ENCODE assay signal across 8 mouse cellular contexts in genomic region chr1:133863257-133863997, GRCm38 (mm10). TPM values are rescaled to one million over a fixed set of nuclear protein-coding genes. Genes with fewer than 3 reads are reported as not detected.
A peak's percentile ranks its signal among the peaks of the same experiment; 100 is the strongest.
DNase-seq lines count a peak whose midpoint lies in the region; ATAC-seq and TF ChIP-seq lines count a peak whose summit lies in the region.

No protein-coding gene starts in this region.

- no peak for TF ChIP-seq CTCF in gastrocnemius, adult 2 months (IDR thresholded peaks at IDR 0.05)

- no peaks in the 10 kb centered on the region for H3K36me3 ChIP-seq in heart, embryonic 15.5 days

- intact Hi-C loops in gastrocnemius, adult 2 months (cut with DNase I), result no loop called here

- no peak overlapping the region for H3K9ac ChIP-seq in heart, embryonic 15.5 days

- H3K9me3 ChIP-seq in heart, embryonic 15.5 days (replicated peaks), result no peaks in the 10 kb centered on the region

- H3K4me1 ChIP-seq in heart, embryonic 15.5 days (replicated peaks), result peaks cover 25% of the 10 kb centered on the region

- WGBS in heart, embryonic 15.5 days, result 14% methylated on average over 10 of the region's 10 CpGs

- H3K27me3 ChIP-seq in heart, embryonic 15.5 days, result no peaks in the 10 kb centered on the region

- ATAC-seq in activated CD4-positive, CD25-positive, alpha-beta regulatory T cell, adult 4 months, result peak; percentile 59
- ATAC-seq in heart, embryonic 15.5 days (replicated peaks; ENCODE audit: insufficient number of reproducible peaks, insufficient read depth, low FRiP score, low read depth), result peak; percentile 73

- DNase-seq in gastrocnemius, adult 2 months, result no peak
- DNase-seq in gastrocnemius, adult 8-10 months (ENCODE audit: low spot score in 2 of 2), result no peak
- peak; percentile 39 for DNase-seq in lung, postnatal 10 days
- DNase-seq in thymus, postnatal 25 days, result no peak
- DNase-seq in thymus, postnatal 4 days, result no peak
- DNase-seq in adrenal gland, postnatal 14 days, result no peak

- peak overlapping the region; percentile 38 for H3K27ac ChIP-seq in gastrocnemius, adult 2 months
- H3K27ac ChIP-seq in heart, embryonic 15.5 days, result peak overlapping the region; percentile 73

- peak overlapping the region; percentile 21; the same call in 1 of the 2 replicates for H3K4me2 ChIP-seq in heart, embryonic 15.5 days

- H3K4me3 ChIP-seq in gastrocnemius, adult 2 months, result no peak overlapping the region
- no peak overlapping the region for H3K4me3 ChIP-seq in heart, embryonic 15.5 days

RNA-seq across cellular contexts. Expression of gene Optc, which starts 44.4 kb away (rescaled TPM):
- total RNA-seq in gastrocnemius, adult 2 months (2021), result under 1 TPM in 1 of 2 experiments, not detected in 1; 0.13 TPM
- under 1 TPM in 1 of 4 experiments, not detected in 3; 0.29 TPM for total RNA-seq in gastrocnemius, adult 8-10 months (2022)
- not detected for polyA plus RNA-seq in activated CD4-positive, CD25-positive, alpha-beta regulatory T cell, adult 4 months (2017; shearing (Covaris generic))
- polyA plus RNA-seq in heart, embryonic 15.5 days (2015; fragmentation: Nextera tagmentation; extraction: Ambion mirVana), result 0.18 and 0.36 TPM in 2 replicates
- 1.2 and 2.1 TPM in 2 replicates for total RNA-seq in adrenal gland, postnatal 14 days (2021)

RNA-seq across cellular contexts. Expression of gene Prelp, which starts 57.8 kb away (rescaled TPM):
- total RNA-seq in gastrocnemius, adult 2 months (2021), result 10 to 100 TPM; 19.5 to 66.5 TPM
- total RNA-seq in gastrocnemius, adult 8-10 months (2022), result 10 to 100 TPM; 11.0 to 30.6 (median 17.9) TPM
- not detected for polyA plus RNA-seq in activated CD4-positive, CD25-positive, alpha-beta regulatory T cell, adult 4 months (2017; shearing (Covaris generic))
- 4.0 and 5.8 TPM in 2 replicates for polyA plus RNA-seq in heart, embryonic 15.5 days (2015; fragmentation: Nextera tagmentation; extraction: Ambion mirVana)
- 100 and 111 TPM in 2 replicates for total RNA-seq in adrenal gland, postnatal 14 days (2021)
